Mouse (Mus musculus) B cell, adult 2 months (primary cell): Measurements from ENCODE around the gene Scimp.

Source experiments
- DNase-seq, 2 experiments: peaks; one replicate each; pipeline ENCODE4 v3.0.0; 2022

The Scimp gene

DNA sequence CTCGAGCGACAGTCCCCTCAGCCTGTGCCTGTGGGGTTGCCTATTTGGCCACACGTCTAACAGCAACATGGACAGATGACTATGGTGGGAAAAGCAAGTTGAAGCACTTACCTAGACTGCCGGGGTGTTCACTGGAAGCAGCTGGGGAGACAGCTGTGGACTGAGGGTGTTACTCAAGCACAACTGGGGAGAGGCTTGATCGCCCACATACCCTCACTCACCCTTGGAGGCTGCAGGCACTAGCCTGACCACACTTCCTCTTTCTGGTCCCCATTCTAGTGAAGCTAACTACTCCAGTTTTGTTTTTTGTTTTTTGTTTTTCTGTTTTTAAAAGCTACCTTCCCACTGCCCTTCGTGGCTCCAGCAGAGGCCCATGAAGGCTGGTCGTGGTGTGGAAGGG lies at the start of gene Scimp:
TSS of gene Scimp (minus strand) at position 222 of the 400 bp plus-strand sequence.
- peak; percentile 69 to 73 for DNase-seq

DNA sequence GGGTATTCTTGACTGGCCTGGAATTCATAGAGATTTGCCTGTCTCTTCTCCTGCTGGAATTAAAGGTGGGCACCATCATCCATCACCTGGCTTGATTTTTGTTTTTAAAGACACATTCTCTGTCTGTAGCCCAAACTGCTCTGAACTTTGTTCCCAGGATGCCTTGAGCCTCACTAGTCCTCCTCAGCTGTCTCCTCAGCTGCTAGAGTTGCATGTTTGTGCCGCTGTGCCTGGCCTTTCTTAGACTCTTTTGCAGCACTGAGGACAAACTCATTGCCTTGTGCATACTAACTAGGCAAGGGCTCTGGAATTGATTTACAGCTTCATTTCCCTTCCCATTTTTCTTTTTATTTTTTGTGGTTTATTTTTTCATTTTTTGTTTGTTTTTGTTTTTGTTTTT lies 48.0 kb upstream of the Scimp start:
- DNase-seq: no peak

DNA sequence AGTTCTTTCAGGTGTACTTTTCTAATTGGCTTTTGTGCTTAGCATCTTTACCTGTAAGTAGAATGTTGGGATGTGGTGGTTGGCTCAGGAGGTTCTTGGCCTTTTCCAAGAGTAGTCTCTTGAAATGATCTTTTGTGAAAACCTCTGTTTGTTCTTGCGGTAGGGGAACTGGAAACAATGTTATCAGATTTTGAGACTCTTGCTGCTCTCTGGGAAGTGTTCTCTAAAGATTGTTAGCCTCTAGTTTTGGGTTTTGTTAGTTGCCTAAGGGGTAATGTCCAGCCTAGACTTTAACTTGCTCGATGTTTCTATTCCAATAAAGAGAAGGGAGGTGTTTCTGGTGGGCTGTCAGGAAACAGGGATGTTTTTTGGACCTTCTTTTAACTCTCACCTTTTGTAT lies 33.6 kb upstream of the Scimp start:
- DNase-seq: no peak

DNA sequence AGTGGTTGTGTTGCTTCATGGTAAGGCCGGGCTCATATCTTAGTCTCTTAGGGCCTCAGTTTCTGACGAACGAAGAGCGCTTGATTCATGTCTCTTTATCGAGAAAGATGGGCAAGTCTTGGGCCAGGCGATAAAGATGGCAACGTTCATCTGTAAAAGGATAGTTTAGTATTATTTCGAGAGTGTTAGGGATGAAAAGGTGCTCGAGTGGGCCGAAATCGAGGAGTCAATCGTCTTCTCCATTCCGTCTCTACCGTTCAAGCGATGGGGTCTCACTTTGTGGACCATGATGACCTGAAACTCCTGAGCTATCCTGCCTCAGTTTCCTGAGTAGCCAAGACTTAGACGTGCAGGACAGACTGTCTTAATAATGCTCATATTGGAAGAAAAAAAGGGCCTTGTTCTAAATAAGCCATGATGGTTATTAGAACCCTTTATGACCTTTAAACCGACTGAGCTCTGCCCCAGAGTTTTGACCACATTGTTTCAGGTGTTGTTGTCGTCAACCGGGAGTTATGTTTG lies 33.1 kb upstream of the Scimp start:
- DNase-seq: no peak

DNA sequence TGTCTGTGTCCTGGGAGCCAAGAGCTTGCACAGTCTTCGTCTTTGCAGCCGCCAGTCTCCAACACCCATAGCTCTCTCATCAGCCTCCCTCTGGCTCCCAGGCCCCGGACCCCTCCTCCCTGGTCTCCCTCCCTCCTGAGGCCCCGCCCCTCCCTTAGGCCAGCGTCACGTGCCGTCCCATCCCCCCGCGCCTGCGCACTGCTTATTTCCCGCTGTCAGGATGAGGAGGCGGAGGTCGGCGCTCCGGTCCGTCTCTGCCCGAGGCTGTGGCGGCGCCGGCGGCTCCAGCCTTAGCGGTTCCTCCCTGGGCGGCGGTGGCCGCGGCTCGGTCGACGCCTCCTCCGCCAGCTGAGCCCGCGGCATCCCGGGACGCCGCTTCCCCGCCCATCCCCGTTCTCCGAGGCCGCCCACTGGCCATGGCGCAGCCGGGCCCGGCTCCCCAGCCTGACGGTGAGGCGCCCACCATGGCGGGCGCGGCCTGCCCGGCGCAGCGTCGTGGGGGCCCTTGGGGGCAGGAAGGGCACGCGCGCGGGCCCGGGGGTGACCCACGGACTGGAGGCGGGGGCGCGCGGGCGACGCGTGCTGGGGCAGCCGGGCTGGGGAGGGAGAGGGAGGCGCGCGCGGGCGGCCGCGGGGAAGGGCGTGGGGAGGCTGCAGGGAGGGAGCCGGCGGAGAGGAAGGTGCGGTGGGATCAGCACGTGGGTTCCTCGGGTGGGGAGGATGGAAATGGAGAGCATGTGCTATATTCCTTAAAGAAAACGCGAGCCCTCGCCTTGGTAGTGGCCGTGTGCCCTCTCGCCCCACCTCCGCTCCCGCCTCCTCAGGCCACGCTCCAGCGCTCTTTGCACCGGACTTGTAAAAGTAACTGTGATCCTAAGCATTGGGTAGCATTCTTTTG lies 32.4 kb upstream of the Scimp start, which contains the start of gene Rabep1:
TSS of gene Rabep1 (plus strand) at position 220 of the 898 bp plus-strand sequence.
- DNase-seq: peak; percentile 90 to 91

DNA sequence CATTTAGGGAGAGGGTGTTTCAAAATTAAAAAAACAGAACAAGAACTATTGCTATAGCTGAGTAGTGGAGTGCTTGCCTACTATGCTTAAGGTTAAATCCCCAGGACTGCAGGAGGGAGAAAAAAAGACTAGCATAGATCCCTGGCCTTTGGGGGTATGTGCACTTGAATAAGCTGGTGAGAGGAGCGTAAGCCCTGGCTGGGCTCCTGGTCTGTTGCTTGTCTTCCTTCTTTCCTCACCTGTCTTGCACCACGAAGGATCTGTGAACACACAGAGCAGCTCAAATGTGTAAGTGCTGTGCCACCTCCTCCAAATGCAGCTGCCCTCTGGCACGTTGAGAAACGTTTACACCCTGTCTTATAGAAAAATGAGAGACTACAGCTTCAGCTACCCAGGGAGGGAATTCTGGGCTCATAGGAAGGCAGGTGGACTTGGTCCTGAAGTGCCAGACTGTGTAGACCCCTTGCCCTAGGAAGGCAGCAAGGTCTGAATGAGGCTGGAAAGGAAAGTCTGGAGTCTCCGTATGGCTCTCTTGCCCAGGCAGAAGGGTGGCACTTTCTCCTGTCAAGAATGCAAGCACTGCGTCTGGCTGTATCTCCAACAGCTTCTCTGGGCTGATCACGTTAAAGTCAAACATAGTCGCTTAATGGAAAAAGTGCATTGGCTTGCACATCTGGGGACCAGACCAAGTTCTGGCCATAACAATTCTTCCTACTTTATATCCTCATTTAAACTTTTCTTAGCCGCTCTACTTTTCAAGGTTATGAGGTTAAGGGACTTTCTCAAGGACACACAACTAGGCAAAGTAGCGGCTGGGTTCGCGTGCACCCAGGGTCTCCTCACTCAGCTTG lies 31.5 kb upstream of the Scimp start:
- no peak for DNase-seq

DNA sequence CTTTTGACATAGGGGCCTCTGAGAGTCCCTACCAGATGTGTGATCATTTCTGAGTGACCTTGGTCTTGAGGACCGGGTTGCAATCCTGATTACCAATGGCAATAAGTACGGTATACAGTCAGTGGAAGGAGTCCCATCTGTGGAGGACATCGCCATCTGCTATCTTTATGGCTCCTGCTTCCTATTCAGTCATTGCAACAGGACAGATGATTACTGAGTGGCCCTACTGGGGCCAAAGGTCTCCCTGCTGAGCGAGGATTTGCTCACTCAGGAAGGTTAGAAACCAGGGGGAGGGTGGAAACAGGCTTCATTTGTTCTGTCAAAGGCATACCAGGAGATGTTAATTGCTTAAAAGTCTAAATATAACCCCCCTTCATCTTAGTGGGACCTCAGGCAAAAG lies 30.6 kb upstream of the Scimp start:
- no peak for DNase-seq

DNA sequence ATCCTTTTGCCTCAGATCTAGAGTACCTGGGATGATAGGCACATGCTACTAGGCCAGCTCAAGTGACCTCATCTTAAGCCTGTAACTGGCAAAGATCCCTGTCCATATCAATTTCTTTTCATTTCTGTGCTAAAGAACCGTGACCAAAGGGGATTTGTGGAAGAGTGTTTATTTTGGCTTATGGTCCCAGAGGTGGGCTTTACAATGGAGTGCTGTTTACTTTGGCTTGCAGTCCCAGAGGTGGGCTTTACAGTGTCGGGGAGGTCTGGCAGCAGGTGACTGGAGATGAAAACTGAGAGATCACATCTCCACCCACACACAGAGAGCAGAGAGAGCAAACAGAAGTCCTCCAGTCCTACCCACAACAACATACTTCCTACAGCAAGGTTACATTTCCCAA lies 26.2 kb upstream of the Scimp start:
- DNase-seq: no peak

DNA sequence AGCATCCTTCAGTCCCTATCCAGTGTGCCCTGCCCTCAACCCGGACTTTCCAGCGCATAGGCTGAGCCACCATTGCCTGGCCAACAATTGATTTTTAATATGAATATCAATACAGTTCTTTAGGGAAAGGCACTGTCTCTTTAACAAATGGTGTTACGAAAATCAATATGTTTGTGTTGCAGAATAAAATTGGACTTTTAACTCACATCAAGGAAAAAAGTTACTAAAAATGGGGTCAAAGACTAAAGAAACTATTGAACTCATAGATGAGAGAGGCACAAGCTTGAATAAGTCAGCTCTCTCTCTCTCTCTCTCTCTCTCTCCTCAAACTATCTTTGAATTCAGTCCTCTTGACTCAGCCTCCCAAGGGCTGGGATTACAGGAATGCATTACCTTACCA lies 24.6 kb upstream of the Scimp start:
- no peak for DNase-seq

DNA sequence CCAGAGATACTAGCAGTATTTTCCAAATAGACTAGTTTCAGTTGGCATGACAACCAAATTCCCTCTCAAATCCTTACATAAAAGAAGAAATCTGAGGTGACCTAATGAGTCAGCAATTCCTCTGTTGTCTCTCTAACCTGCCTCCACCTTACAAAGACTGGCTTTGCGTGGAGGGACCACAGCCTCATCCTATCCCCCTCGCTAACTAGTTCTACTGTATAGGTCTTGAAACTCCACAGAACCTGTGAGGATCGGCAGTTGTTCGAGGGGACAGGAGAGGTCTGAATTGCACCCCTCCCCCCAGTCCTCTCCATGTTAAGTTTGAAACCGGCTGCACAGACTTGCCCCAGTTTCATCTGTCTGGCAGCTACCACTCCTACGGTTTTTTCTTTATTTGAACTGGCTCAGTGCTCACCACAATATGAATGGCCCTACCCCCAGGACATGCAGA lies 23.0 kb upstream of the Scimp start:
- no peak for DNase-seq

DNA sequence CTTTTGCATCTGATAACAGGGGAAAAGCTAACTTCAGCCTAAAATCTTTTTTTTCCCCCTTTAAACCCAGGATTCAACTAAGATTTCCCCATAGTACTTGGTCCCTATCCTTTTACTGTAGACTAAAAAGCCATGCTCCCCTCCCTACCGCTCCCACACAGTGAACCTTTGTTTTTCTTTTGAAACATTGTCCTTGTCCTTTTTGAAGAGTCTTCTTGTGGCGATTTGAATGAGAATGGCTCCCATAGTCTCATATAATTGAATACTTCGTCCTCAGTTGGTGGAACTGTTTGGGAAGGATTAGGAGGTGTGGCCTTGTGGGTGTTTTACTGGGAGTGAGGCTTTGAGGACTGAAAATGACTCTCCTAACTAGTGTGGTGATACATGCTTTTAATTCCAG lies 21.4 kb upstream of the Scimp start:
- no peak for DNase-seq

DNA sequence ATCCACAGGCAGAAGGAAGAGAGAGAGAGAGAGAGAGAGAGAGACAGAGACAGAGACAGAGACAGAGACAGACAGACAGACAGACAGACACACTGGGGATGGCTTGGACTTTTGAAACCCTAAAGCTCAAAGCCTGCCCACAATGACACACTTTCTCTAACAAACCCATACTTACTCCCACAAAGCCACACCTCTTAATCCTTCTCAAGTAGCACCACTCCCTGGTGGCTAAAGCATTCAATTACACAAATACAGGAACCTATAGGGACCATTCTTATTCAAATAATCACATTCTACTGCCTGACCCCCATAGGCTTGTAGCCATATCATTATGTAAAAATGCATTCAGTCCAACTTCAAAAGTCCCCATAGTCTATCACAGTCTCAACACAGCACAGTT lies 21.0 kb upstream of the Scimp start:
- DNase-seq: no peak

DNA sequence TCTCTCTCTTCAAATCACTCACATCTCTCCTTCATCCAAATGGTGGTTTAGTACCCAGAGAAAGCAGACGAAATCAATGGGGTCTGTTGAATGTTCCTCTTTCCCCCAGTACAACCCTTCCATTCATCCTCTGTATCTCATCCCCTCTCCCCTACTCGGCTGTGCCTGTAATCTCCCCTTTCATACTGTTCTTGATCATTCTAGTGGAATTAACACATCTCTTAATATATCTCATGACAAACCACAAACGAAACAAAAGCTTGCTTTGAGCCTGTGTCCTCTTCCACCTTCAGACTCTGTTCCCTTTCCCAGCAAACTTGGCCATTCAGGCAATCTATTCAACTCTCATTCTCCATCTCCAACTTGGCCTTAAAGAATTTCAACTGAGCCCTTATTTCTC lies 18.8 kb upstream of the Scimp start:
- no peak for DNase-seq

DNA sequence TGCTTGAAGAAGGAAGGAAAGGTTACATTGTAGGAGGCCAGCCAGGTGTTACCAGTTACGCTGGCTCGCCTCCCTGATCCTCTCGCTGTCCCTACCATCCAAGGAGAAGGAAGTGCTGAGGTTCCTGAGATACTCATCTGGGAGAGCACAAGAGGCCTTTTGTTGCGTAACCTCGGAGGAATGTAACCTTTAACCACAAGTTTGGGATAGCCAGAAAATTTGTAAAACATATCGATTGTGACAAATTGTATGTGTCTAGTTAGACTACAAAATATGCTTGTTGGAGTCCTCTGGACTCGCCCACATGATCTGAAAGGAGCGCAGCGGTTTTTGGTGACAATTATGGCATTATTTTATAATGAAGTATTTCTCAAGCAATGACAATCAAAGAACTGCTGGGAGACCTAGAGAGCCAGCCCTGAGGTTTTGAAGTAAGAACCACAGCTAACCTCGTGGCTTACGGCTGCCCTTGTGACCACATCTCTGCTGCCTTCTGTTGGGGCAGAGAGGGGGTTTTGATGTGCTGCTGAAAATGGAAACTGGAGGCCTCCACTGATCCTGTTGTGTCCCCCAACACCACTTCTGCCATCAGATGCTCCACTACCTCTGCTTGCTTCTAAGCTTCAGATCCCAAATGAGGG lies 16.7 kb upstream of the Scimp start:
- no peak for DNase-seq

DNA sequence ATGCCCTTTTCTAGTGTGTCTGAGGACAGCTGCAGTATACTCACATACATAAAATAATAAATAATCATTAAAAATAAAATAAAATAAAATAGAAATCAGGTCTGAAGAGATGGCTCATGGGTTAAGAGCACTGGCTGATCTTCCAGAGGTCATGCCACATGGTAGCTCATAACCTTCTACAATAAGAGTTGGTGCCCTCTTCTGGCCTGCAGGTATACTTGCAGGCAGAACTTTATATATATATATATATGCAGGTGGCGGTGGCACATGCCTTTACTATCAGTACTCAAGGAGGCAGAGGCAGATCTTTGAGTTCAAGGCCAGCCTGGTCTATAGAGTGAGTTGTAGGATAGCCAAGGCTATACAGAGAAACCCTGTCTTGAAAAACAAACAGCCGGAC lies 13.8 kb upstream of the Scimp start:
- DNase-seq: peak; percentile 56 to 61

DNA sequence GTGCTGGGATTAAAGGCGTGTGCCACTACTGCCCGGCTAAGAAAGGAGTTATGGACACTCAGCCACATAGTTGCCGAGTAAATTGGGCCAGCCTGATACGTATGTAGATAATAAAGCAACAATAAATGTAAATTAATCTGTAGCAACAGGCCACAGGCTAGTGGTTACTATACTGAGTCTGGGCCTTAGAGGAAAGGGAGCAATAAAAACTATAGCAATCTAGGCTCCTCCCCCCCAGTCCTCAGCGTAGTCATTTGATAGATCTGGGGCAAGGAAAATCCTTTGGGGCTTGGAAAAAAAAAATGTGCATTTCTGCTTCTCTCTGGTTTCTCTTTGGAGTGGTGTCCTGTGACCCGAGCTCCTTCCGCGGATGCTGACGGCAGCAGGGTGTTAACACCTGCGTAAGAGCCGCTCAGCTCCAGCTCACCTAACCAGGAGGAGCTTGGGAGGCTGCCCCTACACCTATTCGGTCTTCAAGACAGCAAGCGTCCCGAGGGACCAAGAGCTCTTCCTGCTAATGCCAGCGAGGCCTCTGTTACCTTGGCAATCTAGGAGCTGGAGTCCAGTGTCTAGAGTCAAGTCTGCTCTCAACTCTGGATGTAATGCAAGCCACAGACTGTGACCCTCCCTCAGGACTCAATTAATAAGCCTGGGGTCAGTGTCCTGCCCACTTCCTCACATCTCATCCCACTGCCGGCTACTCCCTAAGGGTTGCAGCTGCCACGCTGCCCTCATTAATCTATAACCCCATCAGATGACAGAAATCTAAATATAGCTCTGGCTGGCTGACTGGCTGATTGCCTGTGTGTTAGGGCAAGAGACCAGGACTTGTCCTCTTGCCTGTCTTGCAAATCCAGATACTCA lies 9.6 kb upstream of the Scimp start:
- no peak for DNase-seq

DNA sequence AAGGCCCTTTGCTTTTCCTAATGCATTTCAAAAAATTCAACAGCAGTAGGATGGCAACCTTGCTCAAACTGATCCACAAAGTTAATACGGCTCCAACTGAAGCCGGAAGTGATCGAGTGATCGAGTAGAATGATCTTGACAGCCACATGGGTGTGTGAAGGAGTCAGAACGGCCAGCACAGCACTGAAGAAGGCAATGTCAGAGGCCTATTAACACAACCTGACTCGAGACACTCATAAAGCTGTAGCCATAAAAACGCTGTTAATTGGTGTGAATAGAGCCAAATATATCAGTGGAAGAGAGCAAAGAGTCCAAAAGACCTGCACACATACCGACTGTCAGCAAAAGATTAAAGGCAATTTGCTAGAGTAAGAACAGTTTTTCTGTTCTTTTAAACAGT lies 7.7 kb upstream of the Scimp start:
- no peak for DNase-seq

DNA sequence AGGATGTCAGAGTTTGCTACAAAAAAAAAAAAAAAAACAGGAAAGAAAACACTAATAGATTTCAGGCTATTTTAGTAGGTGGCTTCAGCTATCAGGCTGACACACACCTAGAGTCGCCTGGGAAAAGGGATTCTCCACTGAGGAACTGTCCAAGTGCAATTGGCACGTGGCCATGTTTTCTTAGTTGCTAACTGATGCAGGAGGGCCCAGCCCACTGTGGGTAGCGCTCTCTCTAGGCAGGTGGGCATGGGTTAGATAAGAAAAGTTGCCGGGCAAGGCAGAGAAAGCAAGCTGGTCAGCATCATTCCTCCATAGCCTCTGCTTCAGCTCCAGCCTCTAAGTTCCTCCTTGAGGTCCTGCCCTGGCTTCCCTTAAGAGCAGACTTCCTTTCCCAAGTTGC lies 4.4 kb upstream of the Scimp start:
- DNase-seq: no peak

DNA sequence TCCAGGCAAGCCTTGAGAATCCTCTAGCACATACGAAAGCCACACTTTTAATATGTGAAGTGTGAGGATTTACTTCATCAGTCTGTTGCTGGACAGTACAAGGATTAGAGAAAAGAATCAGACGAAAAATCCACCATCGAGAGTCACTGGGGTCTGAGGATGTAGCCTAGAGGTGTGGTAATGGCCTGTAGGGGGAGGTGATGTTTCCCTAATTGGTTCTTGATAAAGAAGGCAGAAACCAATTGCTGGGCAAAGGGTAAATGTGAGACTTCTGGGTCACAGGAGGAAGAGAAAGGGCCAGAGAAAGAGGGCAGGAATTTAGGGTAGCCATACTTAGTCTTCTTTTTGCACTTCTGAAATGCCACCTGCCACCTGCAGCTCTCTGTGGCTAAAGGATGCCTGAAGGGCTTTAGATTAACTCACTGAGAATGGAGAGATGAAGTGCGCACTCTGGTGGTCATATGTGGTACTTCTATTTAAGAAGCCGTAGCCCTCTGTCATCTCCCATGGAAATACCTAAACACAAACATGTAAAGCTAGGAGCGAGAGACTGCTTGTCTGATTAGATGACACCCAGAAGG lies 3.2 kb upstream of the Scimp start:
- peak; percentile 80 to 81 for DNase-seq

DNA sequence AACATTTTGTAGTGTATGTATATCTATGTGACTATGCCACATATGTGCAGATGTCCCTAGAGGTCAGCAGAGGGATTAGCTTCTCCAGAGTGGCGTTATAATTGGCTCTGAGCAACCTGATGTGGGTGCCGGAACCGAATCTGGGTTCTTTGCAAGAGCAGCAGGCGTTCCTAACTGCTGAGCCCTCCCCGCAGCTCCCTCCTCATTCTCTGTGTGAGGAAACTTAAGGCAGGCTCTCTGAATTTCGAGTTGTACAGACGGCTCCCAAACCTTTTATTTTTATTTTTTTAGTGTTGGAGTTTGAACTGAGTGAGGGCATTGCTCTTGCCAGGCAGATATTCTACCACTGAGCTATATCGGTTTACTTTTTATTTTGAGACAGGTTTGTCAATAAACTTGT lies 2.7 kb upstream of the Scimp start:
- DNase-seq: no peak

DNA sequence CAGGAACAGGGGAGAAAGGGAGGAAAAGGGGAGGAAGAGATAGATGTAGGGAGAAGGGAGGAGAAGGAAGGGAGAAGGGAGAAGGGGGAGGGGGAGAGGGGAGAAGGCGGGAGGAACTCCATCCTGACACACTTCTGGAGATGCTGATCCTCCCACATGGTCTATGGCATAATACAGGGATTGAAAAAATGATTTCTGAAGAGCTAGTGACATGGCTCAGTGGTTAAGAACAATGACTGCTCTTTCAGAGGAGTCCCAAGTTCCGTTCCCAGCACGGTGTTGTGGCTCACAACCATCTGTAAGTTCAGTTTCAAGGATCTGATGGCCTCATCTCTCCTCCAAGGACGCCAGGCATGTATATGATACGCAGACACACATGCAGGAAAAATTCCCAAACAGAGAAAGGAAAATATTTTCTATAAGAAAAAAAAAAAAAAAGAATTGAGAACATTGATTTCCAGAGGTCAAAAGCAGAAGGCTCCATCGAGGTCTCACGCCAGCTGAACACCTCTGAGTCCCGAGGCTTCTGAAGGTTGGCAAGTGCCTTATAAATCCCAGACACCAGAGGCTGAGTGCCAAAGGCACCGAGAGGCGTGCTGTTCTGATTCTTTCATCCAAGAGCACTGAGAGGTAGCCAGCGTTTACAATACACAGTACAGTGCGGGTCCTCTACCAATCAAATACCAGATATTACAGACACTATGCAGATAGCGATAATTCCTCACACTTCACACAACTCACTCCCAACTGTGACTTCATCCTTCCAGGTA lies 730 bp downstream of the Scimp start:
- no peak for DNase-seq
